In the genomic region with DNA sequence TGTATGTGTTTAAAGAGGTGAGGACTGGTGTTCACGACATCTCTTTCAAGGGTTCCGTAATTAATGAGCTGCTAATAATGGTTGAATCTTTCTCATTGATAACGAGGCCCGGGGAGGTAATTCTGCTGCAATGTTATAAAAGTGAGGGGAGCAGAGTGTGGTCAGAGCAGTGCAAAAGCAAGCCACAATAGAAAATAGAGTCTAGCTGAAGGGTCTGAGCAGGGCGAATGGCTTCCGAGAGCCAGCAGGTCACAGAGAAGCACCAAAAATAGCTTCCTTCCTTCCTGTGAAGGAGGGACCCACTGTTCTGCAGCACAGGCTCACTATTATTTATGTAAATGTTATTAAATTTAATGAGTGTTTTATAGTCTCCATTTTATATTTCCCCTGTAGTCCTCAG, we compare ENCODE assay signal across 28 mouse cellular contexts.
"Had no signal": no experiment of that assay in that cellular context is flagged by ENCODE, and none has a peak within 500 bp of the region (broad histone marks: within the 10 kb centered on the region; RNA-seq: fewer than 3 reads in every experiment).

No protein-coding gene starts in this region.

- H3K36me3 ChIP-seq: embryonic facial prominence, embryonic 10.5 days; embryonic facial prominence, embryonic 12.5 days; embryonic facial prominence, embryonic 13.5 days; embryonic facial prominence, embryonic 15.5 days; forebrain, embryonic 10.5 days; forebrain, embryonic 12.5 days; forebrain, embryonic 15.5 days had no signal

- H3K9me3 ChIP-seq: embryonic facial prominence, embryonic 10.5 days; embryonic facial prominence, embryonic 12.5 days; embryonic facial prominence, embryonic 13.5 days; embryonic facial prominence, embryonic 15.5 days; forebrain, embryonic 10.5 days; forebrain, embryonic 12.5 days; forebrain, embryonic 13.5 days; forebrain, embryonic 15.5 days had no signal

- H3K4me1 ChIP-seq: embryonic facial prominence, embryonic 12.5 days; embryonic facial prominence, embryonic 13.5 days; embryonic facial prominence, embryonic 15.5 days; forebrain, embryonic 12.5 days; forebrain, embryonic 13.5 days; forebrain, embryonic 15.5 days had no signal

- H3K9ac ChIP-seq: embryonic facial prominence, embryonic 12.5 days; embryonic facial prominence, embryonic 13.5 days; embryonic facial prominence, embryonic 15.5 days; forebrain, embryonic 12.5 days; forebrain, embryonic 13.5 days; forebrain, embryonic 15.5 days; forebrain, postnatal 0 days had no signal

- DNase-seq: cerebellum, adult 18-20 months; cerebellum, adult 2 months; cerebellum, adult 8-10 months; cerebellum, adult 9-10 months; cerebellum, adult 9-11 months; cerebellum, postnatal 10 days; cerebellum, postnatal 14 days; cerebellum, postnatal 25 days; cerebellum, postnatal 36 days; embryo, embryonic 11 days; forebrain, postnatal 0 days; gastrocnemius, adult 2 months; gastrocnemius, postnatal 10 days; gastrocnemius, postnatal 14 days; gastrocnemius, postnatal 25 days; gastrocnemius, postnatal 36 days; heart, adult 18-20 months had no signal

- ATAC-seq: forebrain, embryonic 13.5 days; forebrain, embryonic 14.5 days; forebrain, embryonic 15.5 days; forebrain, embryonic 16.5 days; forebrain, postnatal 0 days had no signal

- H3K4me2 ChIP-seq: embryonic facial prominence, embryonic 12.5 days; embryonic facial prominence, embryonic 13.5 days; embryonic facial prominence, embryonic 15.5 days; forebrain, embryonic 12.5 days; forebrain, embryonic 13.5 days; forebrain, embryonic 15.5 days had no signal

- H3K27me3 ChIP-seq: embryonic facial prominence, embryonic 12.5 days; embryonic facial prominence, embryonic 13.5 days; embryonic facial prominence, embryonic 15.5 days; forebrain, embryonic 12.5 days; forebrain, embryonic 13.5 days; forebrain, embryonic 15.5 days had no signal

- H3K27ac ChIP-seq: embryonic facial prominence, embryonic 10.5 days; embryonic facial prominence, embryonic 12.5 days; embryonic facial prominence, embryonic 13.5 days; embryonic facial prominence, embryonic 15.5 days; forebrain, embryonic 10.5 days; forebrain, embryonic 12.5 days; forebrain, embryonic 13.5 days; forebrain, embryonic 15.5 days; gastrocnemius, adult 2 months had no signal

- H3K4me3 ChIP-seq: embryonic facial prominence, embryonic 10.5 days; embryonic facial prominence, embryonic 12.5 days; embryonic facial prominence, embryonic 13.5 days; embryonic facial prominence, embryonic 15.5 days; erythroblast, embryonic 14.5 days; forebrain, embryonic 10.5 days; forebrain, embryonic 12.5 days; forebrain, embryonic 13.5 days; forebrain, embryonic 15.5 days; gastrocnemius, adult 2 months had no signal
